Mouse (Mus musculus): ENCODE data around the gene Nfyc.

The Nfyc gene

GRCm38 (mm10) chr4:120831472-120831871, at the start of gene Nfyc:
Gene Nfyc, minus strand, starts transcription at chr4:120831572.
- no peak for DNase-seq (ENCODE audit: low spot score in 2 of 2)

GRCm38 (mm10) chr4:120880731-120881432, 49.5 kb upstream of the Nfyc start:
- no peak for DNase-seq (ENCODE audit: low spot score in 2 of 2)

- DNase-seq (ENCODE audit: low spot score in 2 of 2): no peak
Measured at GRCm38 (mm10) chr4:120879386-120879785, 48.0 kb upstream of the Nfyc start.

- peak; percentile 71 for DNase-seq (ENCODE audit: low spot score in 2 of 2)
Measured at GRCm38 (mm10) chr4:120878728-120879127, 47.4 kb upstream of the Nfyc start.

GRCm38 (mm10) chr4:120875961-120876360, 44.6 kb upstream of the Nfyc start:
- DNase-seq (ENCODE audit: low spot score in 2 of 2): no peak

- DNase-seq (ENCODE audit: low spot score in 2 of 2): no peak
Measured at GRCm38 (mm10) chr4:120870262-120870748, 38.9 kb upstream of the Nfyc start.

GRCm38 (mm10) chr4:120868988-120869387, 37.6 kb upstream of the Nfyc start:
- no peak for DNase-seq (ENCODE audit: low spot score in 2 of 2)

GRCm38 (mm10) chr4:120868246-120868645, 36.9 kb upstream of the Nfyc start:
- DNase-seq (ENCODE audit: low spot score in 2 of 2): no peak

GRCm38 (mm10) chr4:120866211-120866610, 34.8 kb upstream of the Nfyc start:
- no peak for DNase-seq (ENCODE audit: low spot score in 2 of 2)

GRCm38 (mm10) chr4:120859865-120860264, 28.5 kb upstream of the Nfyc start:
- DNase-seq (ENCODE audit: low spot score in 2 of 2): peak; percentile 67 to 74

- no peak for DNase-seq (ENCODE audit: low spot score in 2 of 2)
Measured at GRCm38 (mm10) chr4:120856376-120856775, 25.0 kb upstream of the Nfyc start.

- DNase-seq (ENCODE audit: low spot score in 2 of 2): no peak
Measured at GRCm38 (mm10) chr4:120855360-120856060, 24.1 kb upstream of the Nfyc start.

GRCm38 (mm10) chr4:120854588-120855319, 23.4 kb upstream of the Nfyc start, which contains the start of gene Rims3:
Gene Rims3, plus strand, starts transcription at chr4:120854816.
- peak in 1 of 2 experiments; percentile 53 for DNase-seq (ENCODE audit: low spot score in 2 of 2)

GRCm38 (mm10) chr4:120850946-120851345, 19.6 kb upstream of the Nfyc start:
- DNase-seq (ENCODE audit: low spot score in 2 of 2): peak; percentile 77 to 82

- DNase-seq (ENCODE audit: low spot score in 2 of 2): no peak
Measured at GRCm38 (mm10) chr4:120849451-120849850, 18.1 kb upstream of the Nfyc start.

GRCm38 (mm10) chr4:120848909-120849308, 17.5 kb upstream of the Nfyc start:
- DNase-seq (ENCODE audit: low spot score in 2 of 2): no peak

- no peak for DNase-seq (ENCODE audit: low spot score in 2 of 2)
Measured at GRCm38 (mm10) chr4:120845098-120845497, 13.7 kb upstream of the Nfyc start.

GRCm38 (mm10) chr4:120844423-120845082, 13.2 kb upstream of the Nfyc start:
- DNase-seq (ENCODE audit: low spot score in 2 of 2): no peak

- DNase-seq (ENCODE audit: low spot score in 2 of 2): no peak
Measured at GRCm38 (mm10) chr4:120841342-120841741, 10.0 kb upstream of the Nfyc start.

GRCm38 (mm10) chr4:120830767-120831166, 605 bp downstream of the Nfyc start:
- no peak for DNase-seq (ENCODE audit: low spot score in 2 of 2)

GRCm38 (mm10) chr4:120826418-120826817, 5.0 kb downstream of the Nfyc start:
- DNase-seq (ENCODE audit: low spot score in 2 of 2): no peak

Measured in right cerebral cortex, adult 2 months (tissue).